Mouse (Mus musculus) spleen, adult 2 months (tissue): ENCODE results near the gene Aga.
"Not testable (repeated sequence)": the region's sequence is repeated elsewhere in the genome, so short reads cannot be mapped to it uniquely, and the experiment has no call there.

ENCODE experiments used
- CTCF ChIP-seq: fragments of 200-500 bp; IDR thresholded peaks from 2 replicates; pipeline ENCODE4 v1.5.1; 2011; ENCODE audit warnings: mild to moderate bottlenecking, inconsistent platforms; ENCODE audit not compliant: insufficient read depth, insufficient read length, insufficient replicate concordance; ENCODE audit errors: extremely low read depth
- POLR2A ChIP-seq: fragments of 200-500 bp; IDR thresholded peaks from 2 replicates; pipeline ENCODE4 v1.6.1; 2011; ENCODE audit warnings: low read depth, low read length, inconsistent platforms

GRCm38 (mm10) chr8:53538049-53538448 lies 26.5 kb downstream of the Aga start:
- not testable (repeated sequence) for TF ChIP-seq CTCF, POLR2A
